Mouse (Mus musculus) liver, adult 2 months (tissue): ENCODE results near the gene Tango2. TPM values are rescaled to one million over a fixed set of nuclear protein-coding genes. Genes with fewer than 3 reads are reported as not detected.
"Not testable (repeated sequence)": the region's sequence is repeated elsewhere in the genome, so short reads cannot be mapped to it uniquely, and the experiment has no call there.

Source experiments
- DNase-seq: peaks from one replicate; pipeline ENCODE4 v3.0.0-alpha.2; 2011; ENCODE audit warnings: low read depth, low spot score; ENCODE audit errors: extremely low read depth
- H3K27ac ChIP-seq: fragments of 200-500 bp; replicated peaks from 2 replicates; pipeline ENCODE4 v1.5.1; 2012; ENCODE audit warnings: low read depth, mild to moderate bottlenecking, control low read depth, inconsistent platforms, low read length; ENCODE audit not compliant: insufficient read depth
- H3K27me3 ChIP-seq: fragments of 200-500 bp; 2 replicates; pipeline ENCODE4 v1.6.1; 2012; ENCODE audit warnings: mild to moderate bottlenecking, moderate library complexity, low read length, inconsistent platforms; ENCODE audit not compliant: control insufficient read depth, insufficient read depth
- H3K36me3 ChIP-seq: fragments of 200-500 bp; 2 replicates; pipeline ENCODE4 v1.6.1; 2012; ENCODE audit warnings: low read length, inconsistent platforms; ENCODE audit not compliant: control insufficient read depth, insufficient read depth
- H3K4me1 ChIP-seq: fragments of 200-500 bp; 2 replicates; pipeline ENCODE4 v1.6.1; 2011; ENCODE audit warnings: low read length; ENCODE audit not compliant: control insufficient read depth, insufficient read depth
- H3K4me3 ChIP-seq: fragments of 200-500 bp; 2 replicates; pipeline ENCODE4 v1.5.1; 2011; ENCODE audit warnings: low read depth, mild to moderate bottlenecking, control low read depth, low read length, moderate library complexity; ENCODE audit not compliant: insufficient read depth
- H3K79me2 ChIP-seq: fragments of 200-500 bp; 2 replicates; pipeline ENCODE4 v1.6.1; 2012; ENCODE audit warnings: inconsistent platforms, mild to moderate bottlenecking, low read length, moderate library complexity; ENCODE audit not compliant: control insufficient read depth, insufficient read depth
- H3K9ac ChIP-seq: fragments of 200-500 bp; 2 replicates; pipeline ENCODE4 v1.6.1; 2012; ENCODE audit warnings: low read depth, mild to moderate bottlenecking, control low read depth, inconsistent platforms, low read length
- CTCF ChIP-seq: fragments of 200-500 bp; IDR thresholded peaks from 2 replicates; pipeline ENCODE4 v1.5.1; 2011; ENCODE audit warnings: low read depth, low read length, control low read depth
- POLR2A ChIP-seq: fragments of 200-500 bp; IDR thresholded peaks from 2 replicates; pipeline ENCODE4 v1.6.1; 2011; ENCODE audit warnings: low read length, control low read depth; ENCODE audit not compliant: insufficient read depth; ENCODE audit errors: extremely low read depth
- WGBS: fragments of 180-500 bp; shearing (Covaris S2); methylation state at CpG from one replicate; pipeline ENCODE4 v1.1.7; 2018; 5-methylcytosine and 5-hydroxymethylcytosine counted together
- polyA plus RNA-seq: library from polyadenylated mRNA; depleted of rRNA; stranded (reverse); fragments of >200 nt; gene quantifications from 2 replicates; pipeline ENCODE4 v1.2.3, GENCODE M21; 2012
- total RNA-seq: library from RNA; depleted of rRNA; stranded (reverse); fragments of >200 nt; gene quantifications from 2 replicates; pipeline ENCODE4 v1.2.3, GENCODE M21; 2014

Gene Tango2
- total and polyA plus RNA-seq, 2 experiments, result 57.1 to 58.0 TPM

GRCm38 (mm10) chr16:18321443-18321842 lies 26.5 kb downstream of the Tango2 start:
- H3K79me2 ChIP-seq, result no peaks in the 10 kb centered on the region
- H3K9ac ChIP-seq, result no peak overlapping the region
- 69% methylated on average over 2 of the region's 2 CpGs for WGBS
- H3K27ac ChIP-seq, result no peak overlapping the region
- DNase-seq, result no peak
- no peaks in the 10 kb centered on the region for H3K4me1 ChIP-seq
- H3K36me3 ChIP-seq, result peaks cover 26% of the 10 kb centered on the region
- no peak for TF ChIP-seq CTCF
- TF ChIP-seq POLR2A, result no peak
- no peaks in the 10 kb centered on the region for H3K27me3 ChIP-seq
- no peak overlapping the region for H3K4me3 ChIP-seq

GRCm38 (mm10) chr16:18318992-18319391 lies 28.9 kb downstream of the Tango2 start:
- Histone ChIP-seq H3K27ac (no peak overlapping the region), H3K27me3 (no peaks in the 10 kb centered on the region), H3K36me3 (peaks cover 32% of the 10 kb centered on the region), H3K4me3 (no peak overlapping the region), H3K4me1 (no peaks in the 10 kb centered on the region), H3K79me2 (no peaks in the 10 kb centered on the region), H3K9ac (no peak overlapping the region)
- DNase-seq, result no peak
- 88% methylated on average over 3 of the region's 3 CpGs for WGBS
- TF ChIP-seq CTCF (no peak), POLR2A (no peak)

- Histone ChIP-seq H3K9ac (no peak overlapping the region), H3K27ac (no peak overlapping the region), H3K79me2 (no peaks in the 10 kb centered on the region), H3K4me3 (no peak overlapping the region), H3K27me3 (no peaks in the 10 kb centered on the region), H3K36me3 (peaks cover 53% of the 10 kb centered on the region), H3K4me1 (no peaks in the 10 kb centered on the region)
- TF ChIP-seq POLR2A, result no peak
- no peak for TF ChIP-seq CTCF
- no peak for DNase-seq
- WGBS, result 97% methylated on average over 1 of the region's 1 CpGs
These were observed 39.7 kb downstream of the Tango2 start for GRCm38 (mm10) chr16:18308159-18308558.

GRCm38 (mm10) chr16:18289614-18290013 lies 58.3 kb downstream of the Tango2 start:
- not testable (repeated sequence) for H3K36me3 ChIP-seq, DNase-seq, H3K4me1 ChIP-seq, H3K27ac ChIP-seq, H3K9ac ChIP-seq, H3K27me3 ChIP-seq
- WGBS, result 5% methylated on average over 10 of the region's 10 CpGs
- Histone ChIP-seq H3K4me3 (peak overlapping the region; percentile 41), H3K79me2 (peaks cover 17% of the 10 kb centered on the region)

GRCm38 (mm10) chr16:18289067-18289588 lies 58.8 kb downstream of the Tango2 start, which contains the start of gene Dgcr8:
Dgcr8 (minus strand) TSS chr16:18289246.
- peaks cover 9% of the 10 kb centered on the region for H3K4me1 ChIP-seq
- DNase-seq, result peak; percentile 82
- peak; percentile 31; the same call in 1 of the 2 replicates for TF ChIP-seq POLR2A
- no peak for TF ChIP-seq CTCF
- WGBS, result under 1% methylated on average over 66 of the region's 71 CpGs
- peaks cover 3% of the 10 kb centered on the region for H3K36me3 ChIP-seq
- H3K27me3 ChIP-seq, result no peaks in the 10 kb centered on the region
- peaks cover 17% of the 10 kb centered on the region for H3K79me2 ChIP-seq
- H3K9ac ChIP-seq, result peak within 1 kb of the TSS; percentile 87
- peak within 1 kb of the TSS; percentile 83 for H3K27ac ChIP-seq
- peak within 1 kb of the TSS; percentile 88 for H3K4me3 ChIP-seq

GRCm38 (mm10) chr16:18288581-18289061 lies 59.3 kb downstream of the Tango2 start:
- no peak for TF ChIP-seq CTCF
- no peak for TF ChIP-seq POLR2A
- peaks cover 17% of the 10 kb centered on the region for H3K79me2 ChIP-seq
- peak overlapping the region; percentile 83 for H3K27ac ChIP-seq
- 1% methylated on average over 19 of the region's 31 CpGs for WGBS
- peak overlapping the region; percentile 88 for H3K4me3 ChIP-seq
- DNase-seq, result peak; percentile 14
- H3K4me1 ChIP-seq, result peaks cover 9% of the 10 kb centered on the region
- no peaks in the 10 kb centered on the region for H3K27me3 ChIP-seq
- H3K36me3 ChIP-seq, result peaks cover 4% of the 10 kb centered on the region
- peak overlapping the region; percentile 87 for H3K9ac ChIP-seq
